Mouse (Mus musculus): ENCODE measurements around the gene Atf4. TPM values are rescaled to one million over a fixed set of nuclear protein-coding genes. Genes with fewer than 3 reads are reported as not detected.

Gene Atf4
- polyA plus RNA-seq, 1 experiment from 2014 or later = 145 TPM

- WGBS = 0% methylated on average over 2 of the region's 2 CpGs
- no peaks in the 10 kb centered on the region for H3K9me3 ChIP-seq
- H3K27ac ChIP-seq = no peak overlapping the region
- ATAC-seq (ENCODE audit: insufficient number of reproducible peaks, low FRiP score, low TSS enrichment, low read depth) = no peak
- peaks cover 4% of the 10 kb centered on the region; the same call in 1 of the 2 replicates for H3K36me3 ChIP-seq
- peaks cover 15% of the 10 kb centered on the region for H3K4me1 ChIP-seq
- no peak overlapping the region for H3K4me3 ChIP-seq
- H3K4me2 ChIP-seq = no peak overlapping the region
- no peak overlapping the region for H3K9ac ChIP-seq
- H3K27me3 ChIP-seq = no peaks in the 10 kb centered on the region
Measured at GRCm38 (mm10) chr15:80266281-80266680, 11.3 kb downstream of the Atf4 start.

- WGBS = 76% methylated on average over 3 of the region's 3 CpGs
- no peaks in the 10 kb centered on the region for H3K9me3 ChIP-seq
- no peak overlapping the region for H3K27ac ChIP-seq
- H3K9ac ChIP-seq = no peak overlapping the region
- no peak for ATAC-seq (ENCODE audit: insufficient number of reproducible peaks, low FRiP score, low TSS enrichment, low read depth)
- H3K4me1 ChIP-seq = no peaks in the 10 kb centered on the region
- H3K36me3 ChIP-seq = no peaks in the 10 kb centered on the region
- H3K27me3 ChIP-seq = no peaks in the 10 kb centered on the region
- no peak overlapping the region for H3K4me3 ChIP-seq
- no peak overlapping the region for H3K4me2 ChIP-seq
Measured at GRCm38 (mm10) chr15:80271858-80272396, 16.9 kb downstream of the Atf4 start.

- Histone ChIP-seq H3K9ac (no peak overlapping the region), H3K4me3 (no peak overlapping the region)
- 43% methylated on average over 9 of the region's 9 CpGs for WGBS
Measured at GRCm38 (mm10) chr15:80277107-80277506, 22.1 kb downstream of the Atf4 start.

GRCm38 (mm10) chr15:80277625-80278024 lies 22.6 kb downstream of the Atf4 start:
- Histone ChIP-seq H3K27me3 (peaks cover 22% of the 10 kb centered on the region; the same call in 1 of the 2 replicates), H3K9me3 (no peaks in the 10 kb centered on the region), H3K36me3 (no peaks in the 10 kb centered on the region), H3K9ac (no peak overlapping the region), H3K4me3 (no peak overlapping the region), H3K27ac (no peak overlapping the region), H3K4me2 (no peak overlapping the region), H3K4me1 (no peaks in the 10 kb centered on the region)
- 2% methylated on average over 6 of the region's 6 CpGs for WGBS
- no peak for ATAC-seq (ENCODE audit: insufficient number of reproducible peaks, low FRiP score, low TSS enrichment, low read depth)

More at GRCm38 (mm10) chr15:80277107-80277506, 22.1 kb downstream of the Atf4 start:
- H3K27ac ChIP-seq = no peak overlapping the region
- H3K4me2 ChIP-seq = no peak overlapping the region
- H3K27me3 ChIP-seq = peaks cover 17% of the 10 kb centered on the region; the same call in 1 of the 2 replicates
- ATAC-seq (ENCODE audit: insufficient number of reproducible peaks, low FRiP score, low TSS enrichment, low read depth) = no peak
- H3K9me3 ChIP-seq = no peaks in the 10 kb centered on the region
- H3K36me3 ChIP-seq = no peaks in the 10 kb centered on the region
- H3K4me1 ChIP-seq = no peaks in the 10 kb centered on the region

- WGBS = 78% methylated on average over 5 of the region's 5 CpGs
- Histone ChIP-seq H3K27me3 (peaks cover 27% of the 10 kb centered on the region; the same call in 1 of the 2 replicates), H3K27ac (no peak overlapping the region), H3K9me3 (no peaks in the 10 kb centered on the region), H3K4me3 (no peak overlapping the region), H3K9ac (no peak overlapping the region), H3K4me1 (no peaks in the 10 kb centered on the region), H3K4me2 (no peak overlapping the region), H3K36me3 (no peaks in the 10 kb centered on the region)
- ATAC-seq (ENCODE audit: insufficient number of reproducible peaks, low FRiP score, low TSS enrichment, low read depth) = no peak
Measured at GRCm38 (mm10) chr15:80278121-80278759, 23.3 kb downstream of the Atf4 start.

GRCm38 (mm10) chr15:80279053-80279452 lies 24.1 kb downstream of the Atf4 start:
- Histone ChIP-seq H3K9me3 (no peaks in the 10 kb centered on the region), H3K36me3 (no peaks in the 10 kb centered on the region), H3K4me2 (no peak overlapping the region), H3K4me3 (no peak overlapping the region), H3K9ac (no peak overlapping the region), H3K27ac (no peak overlapping the region), H3K4me1 (no peaks in the 10 kb centered on the region), H3K27me3 (peaks cover 32% of the 10 kb centered on the region)
- 92% methylated on average over 2 of the region's 2 CpGs for WGBS
- ATAC-seq (ENCODE audit: insufficient number of reproducible peaks, low FRiP score, low TSS enrichment, low read depth) = no peak

GRCm38 (mm10) chr15:80280646-80281045 lies 25.7 kb downstream of the Atf4 start:
- no peaks in the 10 kb centered on the region for H3K9me3 ChIP-seq
- no peak for ATAC-seq (ENCODE audit: insufficient number of reproducible peaks, low FRiP score, low TSS enrichment, low read depth)
- no peak overlapping the region for H3K27ac ChIP-seq
- no peak overlapping the region for H3K9ac ChIP-seq
- H3K4me1 ChIP-seq = no peaks in the 10 kb centered on the region
- no peak overlapping the region for H3K4me3 ChIP-seq
- no peak overlapping the region for H3K4me2 ChIP-seq
- WGBS = 14% methylated on average over 6 of the region's 6 CpGs
- H3K27me3 ChIP-seq = peaks cover 48% of the 10 kb centered on the region
- no peaks in the 10 kb centered on the region for H3K36me3 ChIP-seq

- no peaks in the 10 kb centered on the region for H3K9me3 ChIP-seq
- peaks cover 14% of the 10 kb centered on the region for H3K4me1 ChIP-seq
- H3K36me3 ChIP-seq = no peaks in the 10 kb centered on the region
- H3K27me3 ChIP-seq = peaks cover 90% of the 10 kb centered on the region
- H3K9ac ChIP-seq = peak within 1 kb of the TSS; percentile 14; the same call in 1 of the 2 replicates
- WGBS = 2% methylated on average over 50 of the region's 50 CpGs
- no peak within 1 kb of the TSS for H3K27ac ChIP-seq
- no peak for ATAC-seq (ENCODE audit: insufficient number of reproducible peaks, low FRiP score, low TSS enrichment, low read depth)
- H3K4me2 ChIP-seq = peak within 1 kb of the TSS; percentile 89
- peak within 1 kb of the TSS; percentile 45 for H3K4me3 ChIP-seq
Measured at GRCm38 (mm10) chr15:80286851-80287415, 31.9 kb downstream of the Atf4 start, which contains the start of gene Cacna1i. Cacna1i (plus strand) TSS chr15:80287238.

- H3K9ac ChIP-seq = 0 out of 2 replicates have a peak overlapping the region, but pooled peaks have one; percentile 14
- H3K4me1 ChIP-seq = peaks cover 14% of the 10 kb centered on the region
- H3K4me3 ChIP-seq = peak overlapping the region; percentile 45
- H3K9me3 ChIP-seq = no peaks in the 10 kb centered on the region
- H3K36me3 ChIP-seq = no peaks in the 10 kb centered on the region
- peaks cover 81% of the 10 kb centered on the region for H3K27me3 ChIP-seq
- H3K27ac ChIP-seq = no peak overlapping the region
- H3K4me2 ChIP-seq = peak overlapping the region; percentile 89
- no peak for ATAC-seq (ENCODE audit: insufficient number of reproducible peaks, low FRiP score, low TSS enrichment, low read depth)
- 3% methylated on average over 22 of the region's 23 CpGs for WGBS
Measured at GRCm38 (mm10) chr15:80288036-80288435, 33.1 kb downstream of the Atf4 start.

GRCm38 (mm10) chr15:80289436-80289835 lies 34.5 kb downstream of the Atf4 start:
- H3K4me2 ChIP-seq = no peak overlapping the region
- no peak overlapping the region for H3K4me3 ChIP-seq
- peaks cover 70% of the 10 kb centered on the region for H3K27me3 ChIP-seq
- H3K36me3 ChIP-seq = no peaks in the 10 kb centered on the region
- H3K9me3 ChIP-seq = no peaks in the 10 kb centered on the region
- H3K4me1 ChIP-seq = peaks cover 14% of the 10 kb centered on the region
- no peak overlapping the region for H3K27ac ChIP-seq
- H3K9ac ChIP-seq = no peak overlapping the region
- ATAC-seq (ENCODE audit: insufficient number of reproducible peaks, low FRiP score, low TSS enrichment, low read depth) = no peak
- WGBS = 10% methylated on average over 10 of the region's 10 CpGs

- ATAC-seq (ENCODE audit: insufficient number of reproducible peaks, low FRiP score, low TSS enrichment, low read depth) = no peak
- Histone ChIP-seq H3K4me1 (no peaks in the 10 kb centered on the region), H3K4me2 (no peak overlapping the region), H3K4me3 (no peak overlapping the region), H3K9me3 (no peaks in the 10 kb centered on the region), H3K27me3 (no peaks in the 10 kb centered on the region; the same call in 1 of the 2 replicates), H3K27ac (no peak overlapping the region), H3K9ac (no peak overlapping the region), H3K36me3 (no peaks in the 10 kb centered on the region)
- WGBS = 98% methylated on average over 1 of the region's 1 CpGs
Measured at GRCm38 (mm10) chr15:80297146-80297545, 42.2 kb downstream of the Atf4 start.

GRCm38 (mm10) chr15:80303779-80304178 lies 48.8 kb downstream of the Atf4 start:
- H3K27ac ChIP-seq = no peak overlapping the region
- no peaks in the 10 kb centered on the region for H3K36me3 ChIP-seq
- no peaks in the 10 kb centered on the region for H3K27me3 ChIP-seq
- H3K4me3 ChIP-seq = no peak overlapping the region
- WGBS = 65% methylated on average over 14 of the region's 14 CpGs
- H3K4me2 ChIP-seq = no peak overlapping the region
- ATAC-seq (ENCODE audit: insufficient number of reproducible peaks, low FRiP score, low TSS enrichment, low read depth) = no peak
- no peaks in the 10 kb centered on the region for H3K9me3 ChIP-seq
- no peaks in the 10 kb centered on the region for H3K4me1 ChIP-seq
- no peak overlapping the region for H3K9ac ChIP-seq
